Mouse (Mus musculus): Measurements from ENCODE around the gene Hgfac. TPM values are rescaled to one million over a fixed set of nuclear protein-coding genes. Genes with fewer than 3 reads are reported as not detected.
A peak's percentile ranks its signal among the peaks of the same experiment; 100 is the strongest.

Hgfac gene
- total RNA-seq, 2 experiments from 2014 or later = not detected

GRCm38 (mm10) chr5:35088785-35089613 is 47.7 kb downstream of the Hgfac start:
- ATAC-seq (replicated peaks; ENCODE audit: low FRiP score, poor library complexity, severe bottlenecking) = peak; percentile 66

DNA sequence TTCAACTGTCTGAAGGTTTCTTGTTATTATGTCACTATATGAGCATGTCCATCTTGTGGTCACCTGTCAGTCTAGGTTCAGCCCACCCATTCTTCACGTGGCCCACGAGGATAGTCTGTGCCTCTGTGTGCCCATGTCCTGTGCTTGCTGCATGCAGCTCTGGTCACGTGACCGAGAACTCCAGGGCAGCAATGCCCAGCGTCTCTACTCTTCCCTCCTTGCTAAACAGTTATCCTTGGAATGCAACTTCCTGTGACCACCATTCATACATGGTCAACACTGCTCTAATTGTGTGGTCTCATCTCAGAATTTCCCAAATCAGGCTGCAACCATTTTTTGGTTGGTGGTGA is 48.3 kb downstream of the Hgfac start:
- ATAC-seq (replicated peaks; ENCODE audit: low FRiP score, poor library complexity, severe bottlenecking) = no peak

- no peak for ATAC-seq (replicated peaks; ENCODE audit: low FRiP score, poor library complexity, severe bottlenecking)
These were observed 50.3 kb downstream of the Hgfac start for GRCm38 (mm10) chr5:35091636-35092035.

Other genes starting within 250 kb of the Hgfac start
- gene Msantd1, start 133.5 kb upstream of the Hgfac start, total RNA-seq (2015; ENCODE audit: low replicate concordance) = 0.36 and 0.42 TPM in 2 replicates
- 3.5 TPM in 1 of 2 replicates, not detected in the other for gene Msantd1, start 133.5 kb upstream of the Hgfac start, total RNA-seq (2017; ENCODE audit: low replicate concordance)
- 37.3 and 41.4 TPM in 2 replicates for gene Rgs12, start 92.1 kb upstream of the Hgfac start, total RNA-seq (2015; ENCODE audit: low replicate concordance)
- 62.8 and 79.7 TPM in 2 replicates for gene Rgs12, start 92.1 kb upstream of the Hgfac start, total RNA-seq (2017; ENCODE audit: low replicate concordance)
- not detected in 2 replicates for gene Dok7, start 15.3 kb downstream of the Hgfac start, total RNA-seq (2015; ENCODE audit: low replicate concordance)
- gene Dok7, start 15.3 kb downstream of the Hgfac start, total RNA-seq (2017; ENCODE audit: low replicate concordance) = not detected in 2 replicates
- gene Lrpap1, start 64.3 kb downstream of the Hgfac start, total RNA-seq (2015; ENCODE audit: low replicate concordance) = 7.1 and 8.6 TPM in 2 replicates
- 13.3 and 17.8 TPM in 2 replicates for gene Lrpap1, start 64.3 kb downstream of the Hgfac start, total RNA-seq (2017; ENCODE audit: low replicate concordance)
- not detected in 2 replicates for gene Adra2c, start 236.8 kb downstream of the Hgfac start, total RNA-seq (2015; ENCODE audit: low replicate concordance)
- not detected in 2 replicates for gene Adra2c, start 236.8 kb downstream of the Hgfac start, total RNA-seq (2017; ENCODE audit: low replicate concordance)